Mouse (Mus musculus) kidney, adult 2 months (tissue): ENCODE results near the gene Rap1a. TPM values are rescaled to one million over a fixed set of nuclear protein-coding genes. Genes with fewer than 3 reads are reported as not detected.

Experiments used
- DNase-seq: peaks from one replicate; pipeline ENCODE4 v3.0.0; 2021
- H3K27ac ChIP-seq: fragments of 200-500 bp; 2 replicates; pipeline ENCODE4 v1.5.1; 2012; ENCODE audit warnings: low read depth, low read length, control low read depth, inconsistent platforms; ENCODE audit not compliant: insufficient read depth
- H3K27me3 ChIP-seq: fragments of 200-500 bp; replicated peaks from 2 replicates; pipeline ENCODE4 v1.6.1; 2012; ENCODE audit warnings: mild to moderate bottlenecking, moderate library complexity, low read length, inconsistent platforms; ENCODE audit not compliant: control insufficient read depth, insufficient read depth
- H3K36me3 ChIP-seq: fragments of 200-500 bp; 2 replicates; pipeline ENCODE4 v1.6.1; 2012; ENCODE audit warnings: mild to moderate bottlenecking, moderate library complexity, low read length, inconsistent platforms; ENCODE audit not compliant: control insufficient read depth, insufficient read depth
- H3K4me1 ChIP-seq: fragments of 200-500 bp; 2 replicates; pipeline ENCODE4 v1.6.1; 2011; ENCODE audit warnings: low read length; ENCODE audit not compliant: control insufficient read depth, insufficient read depth
- H3K4me3 ChIP-seq: fragments of 200-500 bp; 2 replicates; pipeline ENCODE4 v1.5.1; 2011; ENCODE audit warnings: mild to moderate bottlenecking, low read depth, low read length, control low read depth; ENCODE audit not compliant: insufficient read depth
- CTCF ChIP-seq: fragments of 200-500 bp; conservative IDR thresholded peaks from 2 replicates; pipeline ENCODE4 v1.5.1; 2011; ENCODE audit warnings: low read depth, mild to moderate bottlenecking, control low read depth, low read length, moderate library complexity, mixed read lengths; ENCODE audit not compliant: insufficient read depth, insufficient read length
- POLR2A ChIP-seq: fragments of 200-500 bp; IDR thresholded peaks from one replicate; pipeline ENCODE4 v1.6.1; 2011; ENCODE audit warnings: low read depth, low read length, control low read depth
- WGBS: fragments of 180-500 bp; shearing (Covaris S2); methylation state at CpG from one replicate; pipeline ENCODE4 v1.1.7; 2018; 5-methylcytosine and 5-hydroxymethylcytosine counted together
- polyA plus RNA-seq: library from polyadenylated mRNA; depleted of rRNA; stranded (reverse); fragments of >200 nt; gene quantifications from 2 replicates; pipeline ENCODE4 v1.2.3, GENCODE M21; 2012

Gene Rap1a
- polyA plus RNA-seq, 1 experiment = 14.3 TPM

- TF ChIP-seq POLR2A = no peak
- no peak for TF ChIP-seq CTCF
These were observed 4.4 kb downstream of the Rap1a start for GRCm38 (mm10) chr3:105796761-105797160.

DNA sequence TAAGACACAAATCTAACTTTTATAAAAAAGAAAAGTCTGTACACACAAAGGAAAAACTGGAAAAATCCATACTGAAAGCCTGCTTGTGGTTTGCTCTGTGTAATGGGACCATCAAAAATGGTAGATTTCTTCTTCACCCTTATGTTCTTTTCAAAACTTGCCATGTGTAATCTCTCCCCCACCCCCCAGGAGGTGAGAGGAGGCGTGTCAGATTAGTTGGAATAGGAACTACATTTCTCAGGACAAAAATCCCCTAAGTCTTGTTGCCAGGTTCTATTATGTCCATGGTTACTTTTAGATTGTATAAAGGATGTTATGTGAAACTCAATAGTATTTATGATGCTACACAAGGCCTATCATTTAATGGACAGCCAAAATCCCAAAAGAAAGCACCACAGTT lies 6.8 kb downstream of the Rap1a start:
- no peak overlapping the region for H3K4me3 ChIP-seq
- no peaks in the 10 kb centered on the region; the same call in 1 of the 2 replicates for H3K27me3 ChIP-seq
- peaks cover 16% of the 10 kb centered on the region for H3K4me1 ChIP-seq
- DNase-seq = no peak
- TF ChIP-seq POLR2A = no peak
- WGBS = 76% methylated on average over 1 of the region's 1 CpGs
- H3K27ac ChIP-seq = no peak overlapping the region
- H3K36me3 ChIP-seq = no peaks in the 10 kb centered on the region

More at GRCm38 (mm10) chr3:105796761-105797160, 4.4 kb downstream of the Rap1a start:
- Histone ChIP-seq H3K4me1 (peaks cover 18% of the 10 kb centered on the region), H3K27ac (no peak overlapping the region), H3K27me3 (no peaks in the 10 kb centered on the region; the same call in 1 of the 2 replicates), H3K4me3 (no peak overlapping the region), H3K36me3 (no peaks in the 10 kb centered on the region)
- 42% methylated on average over 4 of the region's 4 CpGs for WGBS
- no peak for DNase-seq

DNA sequence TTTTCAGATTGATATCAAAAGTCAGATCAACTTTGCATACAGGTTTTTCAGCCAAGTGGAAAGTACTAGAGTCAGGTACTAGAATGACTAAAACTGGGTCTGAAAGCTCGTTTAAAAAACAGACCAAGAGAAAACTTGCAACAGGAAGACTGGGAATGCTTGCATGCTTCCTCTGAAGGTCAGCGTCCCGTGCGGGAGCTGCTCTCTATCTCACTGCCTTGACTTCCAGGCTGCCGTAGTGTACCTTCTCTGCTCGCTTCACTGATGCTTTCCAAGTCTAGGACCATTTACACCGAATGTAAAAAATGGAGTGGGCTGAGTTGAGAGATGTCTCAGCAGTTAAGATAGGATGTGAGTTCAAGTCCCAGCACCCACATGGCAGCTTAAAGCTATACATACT lies 8.8 kb downstream of the Rap1a start:
- Histone ChIP-seq H3K36me3 (no peaks in the 10 kb centered on the region), H3K4me1 (peaks cover 9% of the 10 kb centered on the region), H3K27me3 (no peaks in the 10 kb centered on the region; the same call in 1 of the 2 replicates), H3K27ac (no peak overlapping the region), H3K4me3 (no peak overlapping the region)
- 73% methylated on average over 7 of the region's 7 CpGs for WGBS
- DNase-seq = no peak
- TF ChIP-seq POLR2A (no peak), CTCF (no peak)

DNA sequence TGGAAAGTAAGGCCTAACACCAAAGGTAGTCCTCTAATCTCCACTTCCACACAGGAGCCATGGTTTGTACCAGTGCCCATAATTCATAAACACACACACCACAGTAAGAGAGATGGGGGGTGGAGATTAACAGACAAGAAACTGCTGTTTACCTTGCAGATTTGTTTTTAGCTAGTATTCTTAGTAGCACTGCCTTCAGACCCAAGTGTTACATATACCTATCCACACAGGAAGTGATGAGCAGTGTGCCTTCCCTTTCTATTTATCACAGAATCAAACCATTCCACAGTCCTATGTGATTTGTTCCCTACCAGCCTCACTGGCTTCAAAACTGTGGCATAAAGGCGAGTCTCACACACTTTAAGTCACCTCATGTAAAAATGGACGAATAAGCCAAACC lies 10.0 kb downstream of the Rap1a start:
- Histone ChIP-seq H3K4me3 (no peak overlapping the region), H3K27me3 (no peaks in the 10 kb centered on the region; the same call in 1 of the 2 replicates), H3K27ac (peak overlapping the region; percentile 45; the same call in 1 of the 2 replicates), H3K4me1 (peaks cover 8% of the 10 kb centered on the region; the same call in 1 of the 2 replicates), H3K36me3 (no peaks in the 10 kb centered on the region)
- DNase-seq = no peak
- no peak for TF ChIP-seq POLR2A
- 82% methylated on average over 2 of the region's 2 CpGs for WGBS

- 40% methylated on average over 1 of the region's 1 CpGs for WGBS
- no peak for TF ChIP-seq CTCF
- TF ChIP-seq POLR2A = no peak
- no peaks in the 10 kb centered on the region for H3K36me3 ChIP-seq
These were observed 10.8 kb downstream of the Rap1a start for GRCm38 (mm10) chr3:105790338-105790737.

DNA sequence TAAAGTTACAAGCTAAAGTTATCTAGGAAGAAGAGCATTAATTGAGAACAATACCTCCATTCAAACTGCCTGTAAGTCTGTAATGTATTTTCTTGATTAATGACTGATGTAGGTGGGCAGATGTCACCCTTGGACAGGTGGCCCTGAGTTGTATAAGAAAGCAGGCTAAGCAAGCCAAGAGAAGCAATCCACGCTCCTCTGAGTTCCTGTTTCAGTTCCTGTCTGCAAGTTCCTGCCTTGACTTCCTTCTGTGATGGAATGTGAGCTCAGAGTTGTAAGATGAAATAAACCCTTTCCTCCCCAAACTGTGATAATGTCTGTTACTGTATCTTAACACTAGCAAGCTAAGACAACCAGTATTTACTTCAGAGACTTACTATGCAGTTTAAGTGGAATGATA lies 11.4 kb downstream of the Rap1a start:
- no peak for TF ChIP-seq POLR2A
- TF ChIP-seq CTCF = no peak
- Histone ChIP-seq H3K4me1 (peaks cover 6% of the 10 kb centered on the region; the same call in 1 of the 2 replicates), H3K36me3 (no peaks in the 10 kb centered on the region), H3K27ac (no peak overlapping the region), H3K4me3 (no peak overlapping the region), H3K27me3 (no peaks in the 10 kb centered on the region; the same call in 1 of the 2 replicates)
- 67% methylated on average over 1 of the region's 1 CpGs for WGBS
- DNase-seq = no peak

More at GRCm38 (mm10) chr3:105790338-105790737, 10.8 kb downstream of the Rap1a start:
- H3K27ac ChIP-seq = no peak overlapping the region
- no peak overlapping the region for H3K4me3 ChIP-seq
- peaks cover 8% of the 10 kb centered on the region; the same call in 1 of the 2 replicates for H3K4me1 ChIP-seq
- no peaks in the 10 kb centered on the region; the same call in 1 of the 2 replicates for H3K27me3 ChIP-seq
- no peak for DNase-seq

DNA sequence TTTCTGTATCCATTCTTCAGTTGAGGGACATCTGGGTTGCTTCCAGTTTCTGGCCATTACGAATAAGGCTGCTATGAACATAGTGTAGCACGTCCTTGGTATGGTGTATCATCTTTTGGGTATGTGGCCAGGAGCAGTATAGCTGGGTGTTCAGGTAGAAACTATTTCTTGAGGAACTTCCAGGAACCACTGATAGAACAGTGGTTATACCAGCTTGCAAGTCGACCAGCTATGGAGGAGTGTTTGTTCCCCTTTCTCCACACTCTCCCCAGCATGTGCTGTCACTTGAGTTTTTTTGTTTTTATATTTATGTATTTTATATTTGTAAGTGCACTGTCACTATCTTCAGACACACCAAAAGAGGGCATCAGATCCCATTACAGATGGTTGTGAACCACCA lies 13.8 kb downstream of the Rap1a start:
- peaks cover 12% of the 10 kb centered on the region for H3K4me1 ChIP-seq
- WGBS = 95% methylated on average over 3 of the region's 3 CpGs
- no peaks in the 10 kb centered on the region for H3K27me3 ChIP-seq
- TF ChIP-seq CTCF (no peak), POLR2A (no peak)
- H3K27ac ChIP-seq = no peak overlapping the region
- H3K4me3 ChIP-seq = no peak overlapping the region
- no peaks in the 10 kb centered on the region for H3K36me3 ChIP-seq
- no peak for DNase-seq

DNA sequence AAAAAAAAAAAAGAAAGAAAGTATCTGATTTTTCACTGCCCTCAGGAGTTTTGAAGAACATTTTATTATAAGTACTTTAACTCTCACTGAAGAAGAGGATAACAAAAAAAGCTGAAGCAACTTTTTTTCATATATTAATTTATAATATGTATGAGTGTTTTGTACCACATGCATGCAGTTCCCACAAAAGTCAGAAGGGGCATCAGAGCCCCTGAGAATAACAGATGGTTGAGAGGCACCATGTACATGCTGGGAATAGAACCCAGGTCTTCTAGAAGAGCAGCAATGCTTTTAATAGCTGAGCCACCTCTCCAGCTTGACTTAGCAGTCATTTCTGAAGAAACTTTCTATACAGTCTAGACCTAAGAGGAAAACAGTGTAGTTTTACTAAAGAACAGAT lies 15.3 kb downstream of the Rap1a start:
- H3K4me3 ChIP-seq = no peak overlapping the region
- TF ChIP-seq CTCF = no peak
- no peak for TF ChIP-seq POLR2A
- H3K27me3 ChIP-seq = no peaks in the 10 kb centered on the region
- peaks cover 12% of the 10 kb centered on the region for H3K4me1 ChIP-seq
- no peak for DNase-seq
- H3K27ac ChIP-seq = no peak overlapping the region
- H3K36me3 ChIP-seq = no peaks in the 10 kb centered on the region
